Mouse (Mus musculus) heart, embryonic 16.5 days (tissue): Measurements from ENCODE around the gene Pdcd10. TPM values are rescaled to one million over a fixed set of nuclear protein-coding genes. Genes with fewer than 3 reads are reported as not detected.

ENCODE experiments used
- ATAC-seq: fragments of 200-750 bp; cut with Nextera tagmentation; replicated peaks from 2 replicates; pipeline ENCODE4 v1.8.0; 2017; ENCODE audit warnings: moderate number of reproducible peaks; ENCODE audit not compliant: insufficient read depth, low FRiP score; ENCODE audit errors: extremely low read depth
- H3K27ac ChIP-seq: fragments of 300-500 bp; sonication (generic); 2 replicates; pipeline ENCODE4 v1.5.1; 2014; ENCODE audit warnings: mild to moderate bottlenecking, low read length, control low read depth, moderate library complexity
- H3K27me3 ChIP-seq: fragments of 300-500 bp; sonication (generic); 2 replicates; pipeline ENCODE4 v1.6.1; 2014; ENCODE audit warnings: low read length, mixed read lengths; ENCODE audit not compliant: control insufficient read depth, insufficient read depth
- H3K36me3 ChIP-seq: fragments of 300-500 bp; sonication (generic); 2 replicates; pipeline ENCODE4 v1.6.1; 2014; ENCODE audit not compliant: control insufficient read depth, insufficient read depth
- H3K4me1 ChIP-seq: fragments of 300-500 bp; sonication (generic); 2 replicates; pipeline ENCODE4 v1.6.1; 2014; ENCODE audit warnings: low read length, mixed read lengths; ENCODE audit not compliant: control insufficient read depth, insufficient read depth
- H3K4me2 ChIP-seq: fragments of 300-500 bp; sonication (generic); 2 replicates; pipeline ENCODE4 v1.6.1; 2014; ENCODE audit warnings: low read depth, mild to moderate bottlenecking, control low read depth, low read length
- H3K4me3 ChIP-seq: fragments of 300-500 bp; sonication (generic); 2 replicates; pipeline ENCODE4 v1.5.1; 2014; ENCODE audit warnings: mild to moderate bottlenecking, control low read depth, low read length
- H3K9ac ChIP-seq: fragments of 300-500 bp; sonication (generic); 2 replicates; pipeline ENCODE4 v1.6.1; 2014; ENCODE audit warnings: low read length, control low read depth
- H3K9me3 ChIP-seq: fragments of 300-500 bp; sonication (generic); replicated peaks from 2 replicates; pipeline ENCODE4 v1.6.1; 2016; ENCODE audit warnings: low read length; ENCODE audit not compliant: control insufficient read depth
- WGBS: fragments of 180-500 bp; shearing (Covaris S2); extraction: QIAGEN DNeasy Blood & Tissue Kit; methylation state at CpG from one replicate; pipeline ENCODE4 v1.1.7; 2014; 5-methylcytosine and 5-hydroxymethylcytosine counted together
- polyA plus RNA-seq: library from polyadenylated mRNA; unstranded; fragments of >200 nt; fragmentation: Nextera tagmentation; extraction: Ambion mirVana; gene quantifications from 2 replicates; pipeline ENCODE4 v1.2.1, GENCODE M21; 2015

The Pdcd10 gene
- polyA plus RNA-seq, result 49.8 and 56.2 TPM in 2 replicates

GRCm38 (mm10) chr3:75556695-75557291 lies at the start of gene Pdcd10:
TSS of gene Pdcd10 (minus strand) at chr3:75556856.
- H3K36me3 ChIP-seq, result no peaks in the 10 kb centered on the region
- ATAC-seq, result peak; percentile 97
- peak within 1 kb of the TSS; percentile 94 for H3K9ac ChIP-seq
- H3K9me3 ChIP-seq, result no peaks in the 10 kb centered on the region
- peaks cover 8% of the 10 kb centered on the region for H3K4me1 ChIP-seq
- H3K4me3 ChIP-seq, result peak within 1 kb of the TSS; percentile 95
- H3K4me2 ChIP-seq, result peak within 1 kb of the TSS; percentile 71
- WGBS, result under 1% methylated on average over 35 of the region's 35 CpGs
- H3K27ac ChIP-seq, result peak within 1 kb of the TSS; percentile 77
- H3K27me3 ChIP-seq, result no peaks in the 10 kb centered on the region

- no peak overlapping the region for H3K4me3 ChIP-seq
- H3K27ac ChIP-seq, result no peak overlapping the region
- H3K36me3 ChIP-seq, result no peaks in the 10 kb centered on the region
- no peak overlapping the region for H3K4me2 ChIP-seq
- WGBS, result 81% methylated on average over 4 of the region's 4 CpGs
- H3K27me3 ChIP-seq, result no peaks in the 10 kb centered on the region
- no peaks in the 10 kb centered on the region for H3K9me3 ChIP-seq
- H3K9ac ChIP-seq, result no peak overlapping the region
- ATAC-seq, result no peak
- no peaks in the 10 kb centered on the region for H3K4me1 ChIP-seq
These were observed 28.2 kb upstream of the Pdcd10 start for GRCm38 (mm10) chr3:75584898-75585297.

- no peak for ATAC-seq
- no peak overlapping the region for H3K27ac ChIP-seq
- H3K4me1 ChIP-seq, result no peaks in the 10 kb centered on the region
- no peaks in the 10 kb centered on the region for H3K9me3 ChIP-seq
- H3K4me3 ChIP-seq, result no peak overlapping the region
- H3K36me3 ChIP-seq, result no peaks in the 10 kb centered on the region
- no peak overlapping the region for H3K9ac ChIP-seq
- H3K27me3 ChIP-seq, result no peaks in the 10 kb centered on the region
- WGBS, result 80% methylated on average over 3 of the region's 3 CpGs
- H3K4me2 ChIP-seq, result no peak overlapping the region
These were observed 26.6 kb upstream of the Pdcd10 start for GRCm38 (mm10) chr3:75583293-75583692.

GRCm38 (mm10) chr3:75579352-75579751 lies 22.7 kb upstream of the Pdcd10 start:
- ATAC-seq, result no peak
- no peaks in the 10 kb centered on the region for H3K27me3 ChIP-seq
- H3K27ac ChIP-seq, result no peak overlapping the region
- no peak overlapping the region for H3K9ac ChIP-seq
- no peaks in the 10 kb centered on the region for H3K4me1 ChIP-seq
- no peak overlapping the region for H3K4me3 ChIP-seq
- WGBS, result 44% methylated on average over 4 of the region's 4 CpGs
- no peaks in the 10 kb centered on the region for H3K36me3 ChIP-seq
- no peak overlapping the region for H3K4me2 ChIP-seq
- no peaks in the 10 kb centered on the region for H3K9me3 ChIP-seq

- Histone ChIP-seq H3K4me3 (no peak overlapping the region), H3K4me1 (no peaks in the 10 kb centered on the region), H3K27me3 (no peaks in the 10 kb centered on the region), H3K36me3 (no peaks in the 10 kb centered on the region), H3K4me2 (no peak overlapping the region), H3K9ac (no peak overlapping the region), H3K9me3 (no peaks in the 10 kb centered on the region), H3K27ac (no peak overlapping the region)
- WGBS, result 66% methylated on average over 1 of the region's 1 CpGs
- no peak for ATAC-seq
These were observed 18.9 kb upstream of the Pdcd10 start for GRCm38 (mm10) chr3:75575582-75575981.

GRCm38 (mm10) chr3:75574074-75574473 lies 17.4 kb upstream of the Pdcd10 start:
- Histone ChIP-seq H3K4me2 (no peak overlapping the region), H3K4me1 (no peaks in the 10 kb centered on the region), H3K27me3 (no peaks in the 10 kb centered on the region), H3K27ac (no peak overlapping the region), H3K36me3 (no peaks in the 10 kb centered on the region), H3K4me3 (no peak overlapping the region), H3K9ac (no peak overlapping the region), H3K9me3 (no peaks in the 10 kb centered on the region)
- no peak for ATAC-seq
- 85% methylated on average over 2 of the region's 2 CpGs for WGBS

GRCm38 (mm10) chr3:75557292-75557691 lies 636 bp upstream of the Pdcd10 start, which contains the start of gene Serpini1:
TSS of gene Serpini1 (plus strand) at chr3:75557547.
- ATAC-seq, result peak; percentile 92
- Histone ChIP-seq H3K27ac (peak within 1 kb of the TSS; percentile 77), H3K9me3 (no peaks in the 10 kb centered on the region), H3K9ac (peak within 1 kb of the TSS; percentile 94), H3K4me3 (peak within 1 kb of the TSS; percentile 95), H3K4me2 (peak within 1 kb of the TSS; percentile 71), H3K36me3 (no peaks in the 10 kb centered on the region), H3K4me1 (peaks cover 8% of the 10 kb centered on the region), H3K27me3 (no peaks in the 10 kb centered on the region)
- under 1% methylated on average over 19 of the region's 19 CpGs for WGBS

- Histone ChIP-seq H3K4me2 (peak overlapping the region; percentile 71), H3K4me3 (peak overlapping the region; percentile 95), H3K36me3 (no peaks in the 10 kb centered on the region), H3K27ac (peak overlapping the region; percentile 77), H3K9ac (peak overlapping the region; percentile 94), H3K9me3 (no peaks in the 10 kb centered on the region), H3K4me1 (peaks cover 8% of the 10 kb centered on the region), H3K27me3 (no peaks in the 10 kb centered on the region)
- under 1% methylated on average over 36 of the region's 36 CpGs for WGBS
- no peak; the same call in none of the 2 replicates for ATAC-seq
These were observed 448 bp downstream of the Pdcd10 start for GRCm38 (mm10) chr3:75556121-75556694.

GRCm38 (mm10) chr3:75551248-75551647 lies 5.4 kb downstream of the Pdcd10 start:
- no peaks in the 10 kb centered on the region for H3K36me3 ChIP-seq
- ATAC-seq, result no peak
- no peaks in the 10 kb centered on the region for H3K9me3 ChIP-seq
- no peak overlapping the region for H3K4me3 ChIP-seq
- no peak overlapping the region for H3K4me2 ChIP-seq
- peaks cover 9% of the 10 kb centered on the region for H3K4me1 ChIP-seq
- no peaks in the 10 kb centered on the region for H3K27me3 ChIP-seq
- no peak overlapping the region for H3K27ac ChIP-seq
- no peak overlapping the region for H3K9ac ChIP-seq
